Mouse (Mus musculus): ENCODE results near the gene Cltb. TPM values are rescaled to one million over a fixed set of nuclear protein-coding genes. Genes with fewer than 3 reads are reported as not detected.

Cltb gene
- total RNA-seq, 4 experiments from 2014 or later: 271 to 315 (median 292) TPM

DNA sequence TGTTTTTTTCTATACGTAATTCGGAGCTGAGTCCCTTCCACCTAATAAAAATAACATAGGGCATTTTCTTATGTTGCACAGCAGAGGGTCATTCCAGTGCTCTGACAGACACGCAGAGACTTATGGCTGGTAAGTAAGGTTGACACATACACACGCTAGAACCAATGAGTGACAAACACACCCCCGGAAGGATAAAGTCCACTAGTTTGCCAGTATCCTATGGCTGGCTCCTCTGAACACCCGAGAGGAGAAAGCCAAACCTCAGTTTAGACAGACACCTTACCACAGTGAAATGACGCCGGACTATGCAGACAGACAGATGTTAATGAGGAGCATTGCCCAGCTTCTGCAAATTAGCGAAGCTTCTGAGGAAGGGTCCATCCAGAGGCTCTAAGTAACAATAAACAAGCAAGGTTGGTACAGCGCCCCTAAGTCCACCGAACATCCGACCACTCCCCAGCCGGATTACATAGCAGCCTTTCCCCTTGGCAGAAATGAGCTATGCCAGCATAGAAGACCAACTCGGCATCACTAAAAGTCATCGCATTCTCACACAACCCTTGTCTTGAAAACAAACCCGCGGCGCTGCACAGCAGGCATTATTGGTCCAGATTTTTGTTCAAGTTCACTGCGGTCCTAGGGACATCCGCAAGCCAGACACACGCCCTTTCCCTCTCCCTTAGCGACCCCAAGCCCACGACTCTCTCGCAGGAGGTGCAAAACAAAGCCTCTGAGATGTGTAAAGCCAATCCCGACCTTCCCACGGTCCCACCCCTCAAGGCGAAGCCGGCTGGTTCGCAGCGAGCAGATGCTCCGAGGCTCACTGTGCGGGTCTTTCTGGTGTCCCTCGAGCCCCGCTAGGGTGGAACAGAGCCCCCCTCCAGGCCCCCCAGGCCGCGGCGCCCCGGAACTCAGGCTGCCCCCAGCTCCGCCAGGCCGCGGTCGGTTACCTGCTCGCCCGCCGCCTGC, 46.6 kb downstream of the Cltb start:
- no peak for DNase-seq (ENCODE audit: low spot score in 2 of 2)

DNA sequence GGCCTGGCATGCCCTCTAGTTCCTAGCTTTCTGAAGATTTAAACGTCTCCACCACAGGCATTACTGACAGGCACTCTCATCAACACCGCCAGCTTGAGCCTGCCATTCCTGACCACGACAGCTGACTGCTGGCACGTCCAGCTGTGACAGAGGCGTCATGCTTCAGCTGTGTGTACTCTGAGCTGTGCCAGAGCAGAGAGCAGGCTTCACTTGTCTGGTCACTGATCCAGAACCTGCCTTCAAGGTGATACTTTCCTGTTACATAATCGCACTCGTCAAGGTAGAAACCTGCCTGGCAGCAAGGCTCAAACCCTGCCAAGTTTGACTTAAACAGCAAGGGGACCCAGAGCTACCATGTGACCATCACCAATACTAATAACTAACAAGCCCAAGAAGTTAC, 48.6 kb downstream of the Cltb start:
- no peak for DNase-seq (ENCODE audit: low spot score in 2 of 2)

DNA sequence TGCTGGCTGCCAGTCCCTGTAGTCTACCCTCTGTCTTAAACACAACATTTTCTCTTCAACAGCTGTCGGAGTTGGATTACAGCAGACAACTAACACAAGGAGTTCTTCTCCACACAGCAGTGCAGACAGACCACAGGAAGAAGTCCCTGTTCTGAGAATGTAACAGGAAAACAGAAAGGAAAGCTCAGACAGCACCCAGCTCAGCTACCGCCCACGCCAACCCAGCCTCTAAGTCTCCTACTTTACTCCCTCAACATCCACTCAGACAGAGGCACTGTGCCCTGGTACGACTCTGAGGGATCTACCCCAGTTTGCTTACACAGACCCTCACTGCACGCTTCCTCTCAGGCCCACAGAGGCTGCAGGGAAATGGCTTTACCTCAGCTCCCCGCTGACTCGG, 50.5 kb downstream of the Cltb start:
- DNase-seq (ENCODE audit: low spot score in 2 of 2): no peak

DNA sequence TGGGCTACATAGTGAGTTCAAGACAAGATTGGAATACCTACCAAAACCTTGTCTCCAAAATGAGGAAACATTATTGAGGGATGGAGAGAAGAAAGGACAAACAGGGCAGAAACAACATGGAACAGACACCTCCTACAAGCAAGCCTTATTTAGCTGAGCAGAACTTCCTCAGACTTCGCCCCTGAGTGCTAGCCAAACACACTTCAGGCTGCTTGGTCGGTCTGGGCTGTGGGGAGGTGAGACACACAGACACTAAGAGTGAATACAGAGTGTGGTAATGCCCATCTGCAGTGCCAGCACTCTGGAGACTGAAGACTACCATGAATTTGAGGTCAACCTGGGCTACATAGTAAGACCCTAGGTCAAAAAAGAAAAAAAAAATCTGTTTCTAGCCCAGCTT, 51.5 kb downstream of the Cltb start:
- no peak for DNase-seq (ENCODE audit: low spot score in 2 of 2)

DNA sequence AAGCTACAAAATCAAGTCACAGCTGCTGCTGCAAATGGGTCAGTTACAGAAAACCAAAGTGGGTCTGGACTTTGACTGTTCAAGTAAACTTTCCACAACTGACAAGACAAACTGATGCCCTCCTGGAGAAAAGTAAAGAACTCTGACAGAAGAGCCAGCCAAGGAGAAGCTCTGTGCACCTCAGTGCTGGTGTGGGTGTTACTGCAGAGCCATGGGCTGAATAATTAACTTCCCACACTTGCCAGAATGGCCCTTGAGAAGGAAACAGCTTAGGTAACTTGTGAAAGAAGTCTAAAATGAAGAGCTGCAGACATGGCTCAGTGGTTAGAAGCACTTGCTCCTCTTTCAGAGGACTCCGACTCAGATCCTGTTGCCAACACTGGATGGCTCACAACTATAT, 53.5 kb downstream of the Cltb start:
- no peak for DNase-seq (ENCODE audit: low spot score in 2 of 2)

DNA sequence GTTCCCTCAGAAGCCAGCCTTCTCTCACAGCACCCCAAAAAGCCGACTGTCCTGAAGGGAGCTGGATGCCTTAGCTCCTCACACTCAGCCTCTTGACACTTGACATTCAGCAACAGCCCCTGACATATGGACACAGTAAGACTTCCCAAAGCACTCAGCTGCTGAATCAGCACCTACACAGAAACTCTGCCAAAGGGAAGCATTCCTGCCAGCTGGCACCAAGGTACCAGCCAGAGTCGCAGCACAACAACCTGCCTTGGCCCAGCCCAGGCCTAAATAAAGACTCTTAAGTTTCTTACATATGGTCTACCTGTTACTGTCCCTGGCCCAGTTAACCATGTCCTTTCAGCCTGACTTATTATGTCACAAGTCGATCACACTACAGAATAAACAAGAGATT, 54.3 kb downstream of the Cltb start:
- no peak for DNase-seq (ENCODE audit: low spot score in 2 of 2)

DNA sequence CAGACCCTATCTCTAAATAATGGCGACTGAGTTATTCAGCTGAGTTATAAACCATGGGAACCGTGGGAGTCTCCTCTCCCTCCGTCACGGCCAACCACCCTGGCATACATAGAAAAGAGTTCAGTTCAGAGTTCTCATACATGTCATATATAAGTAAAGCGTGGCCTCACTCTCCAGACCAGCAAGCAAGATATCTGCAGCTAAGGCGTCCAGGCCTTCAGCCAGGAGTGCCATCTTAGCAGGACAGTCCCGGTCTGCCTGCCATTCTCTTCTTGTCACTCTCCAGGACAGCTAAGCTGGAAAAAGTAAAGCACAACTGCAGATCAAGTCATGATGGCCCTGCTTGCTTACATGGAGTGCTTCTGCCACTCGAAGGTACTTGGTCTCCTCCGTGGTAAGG, 55.0 kb downstream of the Cltb start:
- DNase-seq (ENCODE audit: low spot score in 2 of 2): no peak

DNA sequence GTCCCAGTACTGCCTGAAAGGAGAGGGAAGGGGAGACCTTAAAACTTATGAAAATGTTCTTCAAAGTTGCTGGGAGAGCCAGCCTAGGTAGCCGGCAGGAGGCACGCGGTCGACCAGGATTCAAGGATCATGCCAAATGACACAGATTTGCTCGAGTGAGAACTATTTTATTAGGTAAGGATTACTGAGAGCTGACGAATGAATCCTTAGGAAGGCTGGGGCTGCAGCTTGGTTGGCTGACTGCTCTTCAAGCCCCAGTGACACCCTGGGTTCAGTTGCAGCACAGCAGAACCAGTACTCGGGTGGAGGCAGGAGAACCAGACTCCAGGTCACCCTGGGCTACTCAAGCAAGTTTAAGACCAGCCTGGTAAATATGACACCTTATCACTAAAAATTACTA, 63.1 kb downstream of the Cltb start:
- DNase-seq (ENCODE audit: low spot score in 2 of 2): no peak

Small RNA genes lying within 50 kb of the gene (microRNA-seq; reads per million reads assigned to microRNA genes)
- 0 reads per million in 2 experiments for gene Gm24195

Other genes starting within 250 kb of the Cltb start
- gene Cplx2, start 240.0 kb downstream of the Cltb start, total RNA-seq (2022): 100 to 1,000 TPM; 781 to 858 (median 827) TPM
- 10 to 100 TPM; 31.2 to 37.2 (median 35.5) TPM for gene Thoc3, start 142.5 kb downstream of the Cltb start, total RNA-seq (2022)
- 10 to 100 TPM; 15.2 to 17.8 (median 17.1) TPM for gene Simc1, start 107.6 kb downstream of the Cltb start, total RNA-seq (2022)
- 100 to 1,000 TPM; 122 to 141 (median 126) TPM for gene 4833439L19Rik, start 45.9 kb downstream of the Cltb start, total RNA-seq (2022)
- gene Arl10, start 36.3 kb downstream of the Cltb start, total RNA-seq (2022): 10 to 100 TPM; 21.7 to 37.2 (median 27.8) TPM
- 10 to 100 TPM; 17.2 to 23.0 (median 20.3) TPM for gene Nop16, start 21.3 kb downstream of the Cltb start, total RNA-seq (2022)
- 100 to 1,000 TPM; 134 to 142 (median 140) TPM for gene Higd2a, start 21.1 kb downstream of the Cltb start, total RNA-seq (2022)
- 10 to 100 TPM; 47.2 to 60.3 (median 55.7) TPM for gene Faf2, start 10.4 kb upstream of the Cltb start, total RNA-seq (2022)
- 100 to 1,000 TPM; 141 to 159 (median 144) TPM for gene Rnf44, start 82.6 kb upstream of the Cltb start, total RNA-seq (2022)
- under 1 TPM; 0.13 to 0.35 (median 0.25) TPM for gene Cdhr2, start 90.1 kb upstream of the Cltb start, total RNA-seq (2022)
- gene Gprin1, start 138.5 kb upstream of the Cltb start, total RNA-seq (2022): 100 to 1,000 TPM in 3 of 4 experiments, 10 to 100 TPM in 1; 99.2 to 121 (median 105) TPM
- 100 to 1,000 TPM; 780 to 919 (median 785) TPM for gene Sncb, start 155.3 kb upstream of the Cltb start, total RNA-seq (2022)
- not detected for gene Eif4e1b, start 172.7 kb upstream of the Cltb start, total RNA-seq (2022)
- 10 to 100 TPM; 74.5 to 85.8 (median 79.0) TPM for gene Tspan17, start 178.0 kb upstream of the Cltb start, total RNA-seq (2022)

All from left cerebral cortex, adult 8-10 months (tissue).